Mouse (Mus musculus) testis, adult 2 months (tissue): ENCODE measurements around the gene Etv5.

Source experiments
- CTCF ChIP-seq: fragments of 200-500 bp; IDR thresholded peaks from 2 replicates; pipeline ENCODE4 v1.5.1; 2012; ENCODE audit warnings: low read depth, mild to moderate bottlenecking, inconsistent platforms, low read length, moderate library complexity; ENCODE audit not compliant: control insufficient read depth, insufficient read depth, insufficient replicate concordance
- POLR2A ChIP-seq: fragments of 200-500 bp; IDR thresholded peaks from 2 replicates; pipeline ENCODE4 v1.6.1; 2012; ENCODE audit warnings: low read depth, mild to moderate bottlenecking, inconsistent platforms, low read length, moderate library complexity; ENCODE audit not compliant: control insufficient read depth

DNA sequence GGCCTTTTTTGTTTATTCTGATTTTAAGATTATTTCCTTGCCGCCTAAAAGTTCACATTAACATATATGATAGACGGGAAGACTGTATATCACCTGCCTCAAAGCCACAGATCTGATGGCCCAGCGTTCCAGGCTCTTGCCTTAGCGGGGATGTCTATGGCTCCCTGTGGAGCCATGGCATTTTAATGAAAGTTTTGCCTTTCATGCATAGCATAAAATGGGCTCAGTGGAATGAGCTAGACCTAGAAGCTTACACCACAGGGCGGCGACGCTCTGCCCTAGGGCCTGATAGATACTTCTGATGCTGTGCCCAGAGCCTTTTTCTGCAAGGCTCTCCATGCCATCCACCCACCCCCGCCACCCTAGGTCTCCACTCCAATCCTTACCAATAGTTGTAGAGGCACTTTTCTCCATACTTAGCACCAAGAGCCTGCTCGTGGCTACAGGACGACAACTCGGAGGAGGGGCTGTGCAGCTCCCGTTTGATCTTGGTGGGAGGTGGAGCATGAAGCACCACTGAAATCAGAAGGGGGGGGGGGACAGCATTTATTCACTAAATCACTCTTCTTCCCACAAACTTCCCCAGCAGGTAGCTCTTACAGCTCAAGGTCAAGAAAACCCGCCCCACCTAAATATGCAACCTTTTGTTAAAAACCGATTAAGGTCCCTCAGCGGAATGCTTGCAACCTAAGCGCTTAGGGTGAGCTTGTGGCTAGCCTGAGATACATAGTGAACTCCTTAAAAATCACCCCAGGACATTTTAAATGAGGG, 26.9 kb downstream of the Etv5 start:
- no peak for TF ChIP-seq POLR2A
- no peak for TF ChIP-seq CTCF
